21 mouse cellular contexts compared by ENCODE assay signal in genomic region chr12:79999868-80000370, GRCm38 (mm10).
A peak's percentile ranks its signal among the peaks of the same experiment; 100 is the strongest.
DNase-seq lines count a peak whose midpoint lies in the region; ATAC-seq and TF ChIP-seq lines count a peak whose summit lies in the region.
"Had no signal": no experiment of that assay in that cellular context is flagged by ENCODE, and none has a peak within 500 bp of the region (broad histone marks: within the 10 kb centered on the region; RNA-seq: fewer than 3 reads in every experiment).

No protein-coding gene starts in this region.

- H3K36me3 ChIP-seq in heart, embryonic 10.5 days, result no peaks in the 10 kb centered on the region
- no peaks in the 10 kb centered on the region for H3K36me3 ChIP-seq in kidney, postnatal 0 days (ENCODE audit: insufficient read depth, low read length)
- no peaks in the 10 kb centered on the region for H3K36me3 ChIP-seq in kidney, adult 2 months (ENCODE audit: control insufficient read depth, insufficient read depth, low read length)
- no peaks in the 10 kb centered on the region for H3K36me3 ChIP-seq in midbrain, embryonic 10.5 days
- H3K36me3 ChIP-seq in midbrain, embryonic 16.5 days (ENCODE audit: control insufficient read depth, insufficient read depth, low read length), result no peaks in the 10 kb centered on the region
- H3K36me3 ChIP-seq: forebrain, embryonic 10.5 days; heart, embryonic 13.5 days; hindbrain, embryonic 12.5 days; hindbrain, embryonic 15.5 days had no signal

- ATAC-seq in kidney, postnatal 0 days (replicated peaks; ENCODE audit: low FRiP score, low read depth), result no peak
- no peak for ATAC-seq in midbrain, embryonic 16.5 days
- ATAC-seq: forebrain, embryonic 13.5 days; forebrain, embryonic 16.5 days had no signal

- intact Hi-C loops in heart, postnatal 14 days (cut with DNase I), result no loop called here

- H3K27me3 ChIP-seq in heart, embryonic 10.5 days (ENCODE audit: insufficient read depth, poor library complexity, severe bottlenecking), result no peaks in the 10 kb centered on the region
- no peaks in the 10 kb centered on the region for H3K27me3 ChIP-seq in kidney, postnatal 0 days (ENCODE audit: insufficient read depth, low read length)
- no peaks in the 10 kb centered on the region for H3K27me3 ChIP-seq in kidney, adult 2 months (replicated peaks; ENCODE audit: control insufficient read depth, insufficient read depth, low read length)
- no peaks in the 10 kb centered on the region for H3K27me3 ChIP-seq in midbrain, embryonic 10.5 days (ENCODE audit: low read depth, poor library complexity, severe bottlenecking)
- H3K27me3 ChIP-seq in midbrain, embryonic 16.5 days (ENCODE audit: control insufficient read depth, insufficient read depth, low read depth, low read length), result no peaks in the 10 kb centered on the region
- H3K27me3 ChIP-seq: forebrain, embryonic 13.5 days; heart, embryonic 13.5 days; hindbrain, embryonic 12.5 days; hindbrain, embryonic 15.5 days had no signal

- peaks cover 60% of the 10 kb centered on the region for H3K4me1 ChIP-seq in heart, embryonic 10.5 days
- H3K4me1 ChIP-seq in kidney, postnatal 0 days (replicated peaks; ENCODE audit: insufficient read depth, low read length), result peaks cover 29% of the 10 kb centered on the region
- H3K4me1 ChIP-seq in kidney, adult 2 months (ENCODE audit: control insufficient read depth, insufficient read depth, low read length), result peaks cover 12% of the 10 kb centered on the region
- H3K4me1 ChIP-seq in midbrain, embryonic 10.5 days, result peaks cover 21% of the 10 kb centered on the region
- H3K4me1 ChIP-seq in midbrain, embryonic 16.5 days (ENCODE audit: control insufficient read depth, insufficient read depth, low read length), result no peaks in the 10 kb centered on the region
- H3K4me1 ChIP-seq: forebrain, embryonic 13.5 days had no signal

- 85% methylated on average over 7 of the region's 7 CpGs for WGBS in heart, embryonic 10.5 days
- WGBS in kidney, postnatal 0 days, result 77% methylated on average over 7 of the region's 7 CpGs
- 91% methylated on average over 7 of the region's 7 CpGs for WGBS in kidney, adult 2 months
- 93% methylated on average over 7 of the region's 7 CpGs for WGBS in midbrain, embryonic 10.5 days
- WGBS in midbrain, embryonic 16.5 days, result 88% methylated on average over 7 of the region's 7 CpGs

- H3K4me3 ChIP-seq in heart, embryonic 10.5 days, result no peak overlapping the region
- no peak overlapping the region for H3K4me3 ChIP-seq in kidney, postnatal 0 days (replicated peaks; ENCODE audit: low read depth, low read length)
- no peak overlapping the region for H3K4me3 ChIP-seq in kidney, adult 2 months (ENCODE audit: insufficient read depth, low read depth, low read length)
- H3K4me3 ChIP-seq in midbrain, embryonic 10.5 days, result no peak overlapping the region
- H3K4me3 ChIP-seq in midbrain, embryonic 16.5 days (ENCODE audit: low read depth, low read length), result no peak overlapping the region
- H3K4me3 ChIP-seq: forebrain, embryonic 10.5 days; forebrain, embryonic 13.5 days; heart, embryonic 13.5 days; hindbrain, embryonic 12.5 days; hindbrain, embryonic 15.5 days had no signal

- H3K9ac ChIP-seq in kidney, postnatal 0 days (ENCODE audit: low read depth, low read length), result no peak overlapping the region
- no peak overlapping the region for H3K9ac ChIP-seq in midbrain, embryonic 16.5 days (ENCODE audit: low read depth, low read length)
- H3K9ac ChIP-seq: forebrain, embryonic 13.5 days; heart, embryonic 13.5 days; hindbrain, embryonic 12.5 days; hindbrain, embryonic 15.5 days had no signal

- no peak for TF ChIP-seq CTCF in kidney, postnatal 0 days (IDR thresholded peaks at IDR 0.05; ENCODE audit: low read depth)
- no peak for TF ChIP-seq CTCF in kidney, adult 2 months (conservative IDR thresholded peaks at IDR 0.05; ENCODE audit: insufficient read depth, insufficient read length, low read depth, low read length)

- no peak for TF ChIP-seq POLR2A in kidney, adult 2 months (IDR thresholded peaks at IDR 0.05; ENCODE audit: low read depth, low read length)

- H3K27ac ChIP-seq in heart, embryonic 10.5 days, result 0 out of 2 replicates have a peak overlapping the region, but pooled peaks have one; percentile 74
- peak overlapping the region; percentile 85; the same call in 1 of the 2 replicates for H3K27ac ChIP-seq in kidney, postnatal 0 days
- no peak overlapping the region for H3K27ac ChIP-seq in kidney, adult 2 months (ENCODE audit: insufficient read depth, low read depth, low read length)
- 0 out of 2 replicates have a peak overlapping the region, but pooled peaks have one; percentile 0 for H3K27ac ChIP-seq in midbrain, embryonic 10.5 days (replicated peaks)
- no peak overlapping the region for H3K27ac ChIP-seq in midbrain, embryonic 16.5 days (ENCODE audit: low read length)
- H3K27ac ChIP-seq: forebrain, embryonic 13.5 days; hindbrain, embryonic 12.5 days; hindbrain, embryonic 15.5 days had no signal

- no peak overlapping the region for H3K4me2 ChIP-seq in kidney, postnatal 0 days (ENCODE audit: low read length)
- H3K4me2 ChIP-seq in midbrain, embryonic 16.5 days (ENCODE audit: low read length), result no peak overlapping the region
- H3K4me2 ChIP-seq: forebrain, embryonic 13.5 days; heart, embryonic 13.5 days; hindbrain, embryonic 12.5 days; hindbrain, embryonic 15.5 days had no signal

- DNase-seq in heart, embryonic 10.5 days (ENCODE audit: low spot score), result no peak
- DNase-seq in heart, postnatal 14 days, result no peak
- DNase-seq in kidney, postnatal 0 days (ENCODE audit: low spot score), result no peak
- DNase-seq in kidney, adult 2 months, result no peak
- DNase-seq in midbrain, embryonic 10.5 days (ENCODE audit: low spot score), result no peak
- no peak for DNase-seq in cerebellum, postnatal 14 days
- DNase-seq: adrenal gland, adult 2 months; adrenal gland, postnatal 14 days; B cell, adult 2 months; cerebellum, adult 11-12 months; cerebellum, adult 8-10 months; cerebellum, postnatal 10 days; gastrocnemius, postnatal 25 days; heart, adult 18-20 months had no signal

- no peaks in the 10 kb centered on the region for H3K9me3 ChIP-seq in heart, embryonic 10.5 days
- no peaks in the 10 kb centered on the region for H3K9me3 ChIP-seq in kidney, postnatal 0 days (replicated peaks; ENCODE audit: low read length)
- no peaks in the 10 kb centered on the region for H3K9me3 ChIP-seq in midbrain, embryonic 10.5 days (replicated peaks)
- no peaks in the 10 kb centered on the region for H3K9me3 ChIP-seq in midbrain, embryonic 16.5 days (replicated peaks; ENCODE audit: control insufficient read depth, low read length, poor library complexity, severe bottlenecking)
- H3K9me3 ChIP-seq: forebrain, embryonic 10.5 days; forebrain, embryonic 13.5 days; heart, embryonic 13.5 days; hindbrain, embryonic 12.5 days; hindbrain, embryonic 15.5 days had no signal

Comparison
In these comparisons a context has a peak if more than half of its experiments do, and no peak if none do; other contexts are left out.
1. H3K27ac ChIP-seq: peak in heart, embryonic 10.5 days (single experiment), kidney, postnatal 0 days (single experiment) and midbrain, embryonic 10.5 days (single experiment); none in kidney, adult 2 months (single experiment) and midbrain, embryonic 16.5 days (single experiment).